Mouse (Mus musculus) ES-E14 (cell line): ENCODE measurements around the gene Pacsin2. TPM values are rescaled to one million over a fixed set of nuclear protein-coding genes. Genes with fewer than 3 reads are reported as not detected.

Source experiments
- DNase-seq: peaks from one replicate; pipeline ENCODE4 v3.0.0-alpha.2; 2013; ENCODE audit warnings: low read depth, low spot score
- H3K27ac ChIP-seq: 2 replicates; pipeline ENCODE4 v1.5.1; 2012; ENCODE audit warnings: low read depth, mild to moderate bottlenecking, low read length, moderate library complexity, mixed read lengths; ENCODE audit not compliant: poor library complexity, insufficient read depth, severe bottlenecking
- H3K36me3 ChIP-seq: 2 replicates; pipeline ENCODE4 v1.6.1; 2012; ENCODE audit warnings: mild to moderate bottlenecking, low read length, moderate library complexity, mixed read lengths; ENCODE audit not compliant: control insufficient read depth, poor library complexity, insufficient read depth, severe bottlenecking
- H3K4me1 ChIP-seq, 2 experiments: fragments of 150-350 bp in 1 of 2; sonication (generic) in 1 of 2; 2 replicates each; pipeline ENCODE4 v1.6.1; 2012; ENCODE audit warnings: low read length in 2 of 2, mild to moderate bottlenecking in 1 of 2, mixed read lengths in 1 of 2; ENCODE audit not compliant: control insufficient read depth in 2 of 2, insufficient read depth in 2 of 2, poor library complexity in 1 of 2
- H3K4me3 ChIP-seq, 2 experiments: fragments of 150-350 bp in 1 of 2; sonication (generic) in 1 of 2; 2 replicates each; pipeline ENCODE4 v1.5.1; 2012; ENCODE audit warnings: low read length in 2 of 2, low read depth in 1 of 2, mild to moderate bottlenecking in 1 of 2, mixed read lengths in 1 of 2; ENCODE audit not compliant: insufficient read depth in 1 of 2, poor library complexity in 1 of 2, severe bottlenecking in 1 of 2
- H3K9ac ChIP-seq: 2 replicates; pipeline ENCODE4 v1.6.1; 2012; ENCODE audit warnings: low read depth, mild to moderate bottlenecking, low read length, mixed read lengths; ENCODE audit not compliant: poor library complexity, insufficient read depth, severe bottlenecking
- H3K9me3 ChIP-seq: fragments of 150-350 bp; sonication (generic); 2 replicates; pipeline ENCODE4 v1.6.1; 2012; ENCODE audit warnings: low read depth, mild to moderate bottlenecking, low read length; ENCODE audit not compliant: control insufficient read depth, insufficient read depth
- CHD2 ChIP-seq: IDR thresholded peaks from 2 replicates; pipeline ENCODE4 v1.6.1; 2014; ENCODE audit warnings: mild to moderate bottlenecking, low read depth, low read length, inconsistent platforms
- HCFC1 ChIP-seq: IDR thresholded peaks from 2 replicates; pipeline ENCODE4 v1.6.1; 2012; ENCODE audit warnings: low read length, inconsistent platforms, borderline replicate concordance; ENCODE audit not compliant: insufficient read depth
- MAFK ChIP-seq: IDR thresholded peaks from 2 replicates; pipeline ENCODE4 v1.6.1; 2014; ENCODE audit warnings: mild to moderate bottlenecking, low read depth, low read length, inconsistent platforms; ENCODE audit not compliant: insufficient read depth
- ZC3H11A ChIP-seq: IDR thresholded peaks from 2 replicates; pipeline ENCODE4 v1.6.1; 2012; ENCODE audit warnings: low read depth, mild to moderate bottlenecking, inconsistent platforms, low read length, borderline replicate concordance
- ZNF384 ChIP-seq: IDR thresholded peaks from 2 replicates; pipeline ENCODE4 v1.6.1; 2012; ENCODE audit warnings: low read depth, low read length, inconsistent platforms
- in situ Hi-C, 2 experiments: fragments of 600-800 bp; cut with MboI; formaldehyde crosslinking; loops; one replicate each; pipeline ENCODE4 v1.15.1; 2025; ENCODE audit warnings: low sequenced_read_pairs in 2 of 2, inconsistent platforms in 1 of 2; ENCODE audit not compliant: unreplicated experiment in 2 of 2
- total RNA-seq: library from RNA; depleted of rRNA; stranded (reverse); fragments of 300-350 nt; gene quantifications from 2 replicates; pipeline ENCODE4 v1.2.3, GENCODE M21; 2012

Pacsin2 gene
- total RNA-seq, 1 experiment = 67.7 TPM

GRCm38 (mm10) chr15:83349954-83350711, 114.3 kb downstream of the Pacsin2 start, which contains the start of gene Arfgap3:
Gene Arfgap3, minus strand, starts transcription at chr15:83350247.
- peak; percentile 76 for DNase-seq
- Histone ChIP-seq H3K36me3 (no peaks in the 10 kb centered on the region), H3K4me3 (peak within 1 kb of the TSS; percentile 78 to 80), H3K9ac (peak within 1 kb of the TSS; percentile 76), H3K4me1 (peaks cover 6 to 11% of the 10 kb centered on the region in 2 experiments; a peak in 3 of 4 replicates), H3K27ac (no peak within 1 kb of the TSS), H3K9me3 (no peaks in the 10 kb centered on the region)
- in situ Hi-C loops = no loop called here
- no peak for TF ChIP-seq ZNF384

DNA sequence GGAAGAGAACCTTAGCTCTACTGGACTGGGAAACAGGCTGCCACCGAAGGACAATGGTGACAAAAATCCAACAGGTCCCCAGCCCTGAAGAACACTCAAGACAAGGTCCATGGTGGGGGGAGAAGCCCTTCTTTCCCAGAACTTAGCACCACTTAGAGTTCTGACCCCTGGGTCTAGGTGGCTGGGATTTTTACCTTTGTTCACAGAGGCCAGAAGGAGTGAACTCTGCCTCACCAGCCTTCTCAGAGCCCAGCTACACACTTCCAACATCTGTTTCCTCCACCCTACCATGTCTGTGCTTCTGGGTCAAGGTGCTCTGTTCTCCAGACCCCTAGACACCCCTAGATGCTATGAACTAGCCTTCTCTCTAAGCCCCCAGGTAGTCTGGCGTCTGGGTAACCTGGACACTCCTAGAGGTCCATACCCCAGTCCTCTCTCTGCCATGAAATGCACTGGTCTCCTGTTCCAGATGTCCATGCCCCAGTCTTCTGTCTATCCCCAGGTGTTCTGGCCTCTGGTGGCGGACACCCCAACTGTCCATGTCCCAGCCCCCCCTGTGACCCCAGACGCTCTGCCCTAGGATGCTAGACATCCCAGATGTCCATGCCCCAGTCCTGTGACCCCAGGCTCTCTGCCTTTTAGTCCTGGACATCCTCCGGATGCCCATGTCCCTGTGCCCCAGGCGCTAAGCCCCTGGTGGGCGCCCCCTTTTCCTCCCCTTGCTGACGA, 115.0 kb downstream of the Pacsin2 start:
- peak overlapping the region; percentile 78 to 80 for H3K4me3 ChIP-seq
- H3K27ac ChIP-seq = no peak overlapping the region
- H3K9me3 ChIP-seq = no peaks in the 10 kb centered on the region
- peak overlapping the region; percentile 75 for H3K9ac ChIP-seq
- H3K36me3 ChIP-seq = no peaks in the 10 kb centered on the region
- no peak for TF ChIP-seq HCFC1
- TF ChIP-seq CHD2 = no peak
- no peak for TF ChIP-seq ZNF384
- TF ChIP-seq MAFK = no peak
- H3K4me1 ChIP-seq = peaks cover 9 to 15% of the 10 kb centered on the region in 2 experiments
- no peak for DNase-seq
- in situ Hi-C loops = no loop called here

DNA sequence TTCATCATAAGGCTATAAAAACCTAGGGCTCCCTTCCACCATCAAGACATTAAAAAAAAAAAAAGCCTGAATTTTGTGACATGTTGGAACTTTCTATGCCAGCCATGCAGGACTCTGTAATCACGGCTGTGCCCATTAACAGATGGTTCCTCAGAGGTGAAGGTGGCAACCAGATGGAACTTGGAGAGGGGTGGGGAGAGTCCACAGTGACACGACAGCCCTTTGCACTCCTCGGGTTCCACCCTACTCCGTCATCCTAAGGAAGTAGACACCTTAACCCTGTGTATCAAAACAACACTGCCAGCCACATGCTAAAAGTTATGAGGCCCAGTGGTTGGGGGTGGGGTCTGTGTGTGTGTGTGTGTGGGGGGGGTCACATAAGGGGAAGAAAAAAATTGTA, 115.7 kb downstream of the Pacsin2 start:
- Histone ChIP-seq H3K9me3 (no peaks in the 10 kb centered on the region), H3K36me3 (no peaks in the 10 kb centered on the region), H3K27ac (no peak overlapping the region), H3K4me1 (peaks cover 11 to 20% of the 10 kb centered on the region in 2 experiments), H3K9ac (no peak overlapping the region), H3K4me3 (no peak overlapping the region)
- TF ChIP-seq CHD2 (no peak), ZNF384 (no peak), MAFK (no peak), ZC3H11A (no peak), HCFC1 (no peak)
- DNase-seq = no peak
- in situ Hi-C loops = no loop called here

GRCm38 (mm10) chr15:83345898-83346529, 118.4 kb downstream of the Pacsin2 start:
- DNase-seq = no peak
- Histone ChIP-seq H3K9ac (peak overlapping the region; percentile 26; the same call in 1 of the 2 replicates), H3K4me3 (no peak overlapping the region), H3K9me3 (no peaks in the 10 kb centered on the region), H3K36me3 (no peaks in the 10 kb centered on the region; the same call in 1 of the 2 replicates), H3K4me1 (peaks cover 11 to 20% of the 10 kb centered on the region in 2 experiments), H3K27ac (no peak overlapping the region)
- no peak for TF ChIP-seq HCFC1
- no peak for TF ChIP-seq MAFK
- no peak for TF ChIP-seq ZC3H11A
- no peak for TF ChIP-seq CHD2
- no peak for TF ChIP-seq ZNF384
- in situ Hi-C loops = no loop called here
